Mouse (Mus musculus) cerebellum, adult 11 months (tissue): Measurements from ENCODE around the gene Slc38a6.

Experiments
- DNase-seq: peaks from one replicate; pipeline ENCODE4 v3.0.0; 2022

The Slc38a6 gene

GRCm38 (mm10) chr12:73324742-73325141 lies 38.2 kb downstream of the Slc38a6 start:
- no peak for DNase-seq

- no peak for DNase-seq
Observed at GRCm38 (mm10) chr12:73325181-73325580, 38.6 kb downstream of the Slc38a6 start.

GRCm38 (mm10) chr12:73325617-73326016 lies 39.0 kb downstream of the Slc38a6 start:
- no peak for DNase-seq

GRCm38 (mm10) chr12:73327381-73327780 lies 40.8 kb downstream of the Slc38a6 start:
- DNase-seq = no peak

- DNase-seq = no peak
Observed at GRCm38 (mm10) chr12:73328448-73329167, 42.0 kb downstream of the Slc38a6 start.

GRCm38 (mm10) chr12:73330236-73330635 lies 43.7 kb downstream of the Slc38a6 start:
- no peak for DNase-seq

- DNase-seq = no peak
Observed at GRCm38 (mm10) chr12:73332701-73333100, 46.1 kb downstream of the Slc38a6 start.

- DNase-seq = no peak
Observed at GRCm38 (mm10) chr12:73334051-73334551, 47.5 kb downstream of the Slc38a6 start.

GRCm38 (mm10) chr12:73337127-73337526 lies 50.5 kb downstream of the Slc38a6 start:
- DNase-seq = no peak

GRCm38 (mm10) chr12:73340642-73341293 lies 54.2 kb downstream of the Slc38a6 start:
- no peak for DNase-seq

- DNase-seq = no peak
Observed at GRCm38 (mm10) chr12:73341703-73342663, 55.4 kb downstream of the Slc38a6 start.

- no peak for DNase-seq
Observed at GRCm38 (mm10) chr12:73344300-73344699, 57.7 kb downstream of the Slc38a6 start.

GRCm38 (mm10) chr12:73345157-73345556 lies 58.6 kb downstream of the Slc38a6 start:
- no peak for DNase-seq

GRCm38 (mm10) chr12:73347202-73347601 lies 60.6 kb downstream of the Slc38a6 start:
- no peak for DNase-seq

- no peak for DNase-seq
Observed at GRCm38 (mm10) chr12:73350466-73350865, 63.9 kb downstream of the Slc38a6 start.

GRCm38 (mm10) chr12:73350982-73351381 lies 64.4 kb downstream of the Slc38a6 start:
- DNase-seq = no peak

- no peak for DNase-seq
Observed at GRCm38 (mm10) chr12:73351746-73352145, 65.2 kb downstream of the Slc38a6 start.

- DNase-seq = no peak
Observed at GRCm38 (mm10) chr12:73353362-73353761, 66.8 kb downstream of the Slc38a6 start.

- DNase-seq = no peak
Observed at GRCm38 (mm10) chr12:73354521-73354920, 67.9 kb downstream of the Slc38a6 start.

- no peak for DNase-seq
Observed at GRCm38 (mm10) chr12:73355084-73355775, 68.7 kb downstream of the Slc38a6 start.

GRCm38 (mm10) chr12:73356696-73357095 lies 70.1 kb downstream of the Slc38a6 start:
- DNase-seq = no peak

GRCm38 (mm10) chr12:73357311-73357710 lies 70.7 kb downstream of the Slc38a6 start:
- no peak for DNase-seq
